Mouse (Mus musculus): Measurements from ENCODE around the gene Atp6v1e2.
A peak's percentile ranks its signal among the peaks of the same experiment; 100 is the strongest.

- TF ChIP-seq CTCF (IDR thresholded peaks at IDR 0.05; ENCODE audit: control insufficient read depth, insufficient read depth, insufficient read length): peak; percentile 69
- TF ChIP-seq MAX (IDR thresholded peaks at IDR 0.05): peak; percentile 72
- TF ChIP-seq USF1 (IDR thresholded peaks at IDR 0.05; ENCODE audit: low read depth): peak; percentile 6
- TF ChIP-seq MYOD1 (IDR thresholded peaks at IDR 0.05; ENCODE audit: control insufficient read depth, insufficient read length, low read depth): peak; percentile 7
- no peak for TF ChIP-seq MYOG (IDR thresholded peaks at IDR 0.05; ENCODE audit: control insufficient read depth, extremely low read depth, insufficient read length)
- TF ChIP-seq CEBPB (IDR thresholded peaks at IDR 0.05; ENCODE audit: low read depth): peak; percentile 57
These were observed 14.7 kb upstream of the Atp6v1e2 start for GRCm38 (mm10) chr17:86962297-86962893.
